Mouse (Mus musculus): ENCODE data around the gene Stat5b. TPM values are rescaled to one million over a fixed set of nuclear protein-coding genes. Genes with fewer than 3 reads are reported as not detected.

Stat5b gene
- polyA plus RNA-seq, 1 experiment = 13.7 TPM

DNA sequence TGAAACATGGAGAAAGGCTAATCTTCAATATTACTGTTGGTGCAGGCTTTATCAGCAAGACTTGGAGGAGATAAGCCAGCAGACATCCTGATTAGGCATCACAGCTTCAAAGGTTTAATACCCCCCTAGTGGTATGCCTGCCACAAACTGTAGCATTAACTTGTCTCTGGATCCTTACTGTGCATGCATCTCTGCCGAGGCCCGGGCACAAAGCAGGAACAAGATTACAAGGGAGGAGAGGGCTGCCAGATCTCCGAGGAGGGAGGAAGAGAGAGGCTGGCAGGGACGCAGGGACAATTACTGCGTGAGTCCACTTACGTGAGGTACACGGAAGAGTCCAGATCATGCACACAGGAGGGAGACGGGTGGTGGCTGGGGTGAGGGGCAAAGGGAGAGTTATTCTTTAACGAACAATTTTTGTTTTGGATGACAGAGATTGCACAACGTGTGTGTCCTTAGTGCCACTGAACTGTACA is 21.8 kb downstream of the Stat5b start:
- no peak for TF ChIP-seq CTCF (IDR thresholded peaks at IDR 0.05; ENCODE audit: borderline replicate concordance, insufficient read depth, low read length)
- no peak for TF ChIP-seq POLR2A (IDR thresholded peaks at IDR 0.05; ENCODE audit: low read depth, low read length)
- H3K4me1 ChIP-seq (ENCODE audit: control insufficient read depth, insufficient read depth, low read length) = peaks cover 3% of the 10 kb centered on the region; the same call in 1 of the 2 replicates
- no peak overlapping the region for H3K27ac ChIP-seq (ENCODE audit: insufficient read depth, low read length)
- no peak overlapping the region for H3K4me3 ChIP-seq (ENCODE audit: insufficient read depth, low read length)

DNA sequence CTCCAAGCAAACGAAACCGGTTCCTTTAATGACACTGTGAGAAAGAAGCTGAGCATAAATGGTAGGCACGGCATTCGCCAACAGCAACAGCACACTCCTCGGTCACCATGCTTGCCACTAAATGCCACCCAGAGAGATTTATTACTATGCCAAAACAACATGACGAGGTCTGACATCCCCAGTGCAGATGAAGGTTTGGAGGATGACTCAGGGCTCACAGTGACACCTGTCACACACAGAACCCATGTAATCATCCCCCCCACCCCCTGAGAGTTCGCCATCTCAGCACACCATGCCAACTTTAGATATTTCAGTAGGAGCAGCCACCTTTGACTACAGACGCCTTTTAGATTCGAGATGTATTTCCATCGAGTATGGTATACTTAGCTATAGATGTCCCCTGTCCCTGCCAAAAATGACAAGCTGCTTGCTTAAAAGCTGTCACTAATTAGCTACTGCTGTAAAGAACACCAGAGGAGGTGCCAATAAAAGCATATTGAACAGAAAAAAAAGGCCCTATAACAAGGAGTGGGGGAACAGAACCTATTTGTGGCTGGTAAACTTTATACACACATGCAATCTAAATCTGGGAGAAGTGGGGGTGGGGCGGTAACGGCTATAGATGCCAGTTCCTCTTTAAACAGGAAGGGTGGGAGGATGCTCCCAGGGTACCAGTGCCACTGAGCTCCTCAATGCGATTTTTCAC is 24.2 kb downstream of the Stat5b start:
- H3K4me1 ChIP-seq (ENCODE audit: control insufficient read depth, insufficient read depth, low read length) = peaks cover 3% of the 10 kb centered on the region; the same call in 1 of the 2 replicates
- no peak overlapping the region for H3K4me3 ChIP-seq (ENCODE audit: insufficient read depth, low read length)
- TF ChIP-seq CTCF (IDR thresholded peaks at IDR 0.05; ENCODE audit: borderline replicate concordance, insufficient read depth, low read length) (no peak), POLR2A (IDR thresholded peaks at IDR 0.05; ENCODE audit: low read depth, low read length) (no peak)
- no peak overlapping the region for H3K27ac ChIP-seq (ENCODE audit: insufficient read depth, low read length)

DNA sequence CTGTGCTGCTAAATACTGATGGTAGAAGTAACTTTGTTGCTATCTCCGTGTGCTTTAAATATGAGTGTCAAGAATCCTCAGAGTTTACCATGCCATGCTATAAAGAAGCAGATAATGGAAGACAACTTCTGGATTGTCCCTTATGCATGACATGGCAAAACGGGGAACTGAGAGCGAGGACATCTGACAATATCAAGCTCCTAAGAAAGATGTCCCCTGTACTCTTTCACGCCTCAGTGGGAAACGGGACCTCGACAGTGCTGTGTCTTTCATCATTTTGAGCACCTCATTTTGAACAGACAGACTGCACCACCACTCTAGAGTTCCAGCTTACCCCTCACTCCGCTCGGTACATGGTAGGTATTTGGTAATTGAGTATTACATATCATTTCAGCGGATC is 25.1 kb downstream of the Stat5b start:
- Histone ChIP-seq H3K4me3 (ENCODE audit: insufficient read depth, low read length) (no peak overlapping the region), H3K4me1 (ENCODE audit: control insufficient read depth, insufficient read depth, low read length) (peaks cover 3% of the 10 kb centered on the region; the same call in 1 of the 2 replicates), H3K27ac (ENCODE audit: insufficient read depth, low read length) (no peak overlapping the region)
- no peak for TF ChIP-seq CTCF (IDR thresholded peaks at IDR 0.05; ENCODE audit: borderline replicate concordance, insufficient read depth, low read length)
- TF ChIP-seq POLR2A (IDR thresholded peaks at IDR 0.05; ENCODE audit: low read depth, low read length) = no peak

DNA sequence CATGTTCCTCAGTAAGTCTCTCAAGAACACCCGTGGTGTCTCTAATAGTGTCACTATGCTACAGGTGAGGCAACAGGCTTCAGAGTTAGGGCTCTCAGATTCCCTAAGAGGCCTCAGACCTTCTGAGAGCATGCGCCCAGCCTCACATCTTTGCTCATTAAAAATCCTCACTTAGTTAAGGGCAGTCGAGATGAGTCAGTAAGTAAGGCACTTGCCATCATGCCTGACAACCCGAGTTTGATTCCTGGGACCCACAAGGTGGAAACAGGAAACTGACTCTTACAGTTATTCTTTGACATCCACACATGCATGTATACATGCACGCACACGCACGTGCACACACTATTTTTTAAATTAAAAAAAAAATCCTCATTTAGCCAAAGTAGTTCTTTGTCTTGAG is 26.0 kb downstream of the Stat5b start:
- TF ChIP-seq POLR2A (IDR thresholded peaks at IDR 0.05; ENCODE audit: low read depth, low read length) (no peak), CTCF (IDR thresholded peaks at IDR 0.05; ENCODE audit: borderline replicate concordance, insufficient read depth, low read length) (no peak)

DNA sequence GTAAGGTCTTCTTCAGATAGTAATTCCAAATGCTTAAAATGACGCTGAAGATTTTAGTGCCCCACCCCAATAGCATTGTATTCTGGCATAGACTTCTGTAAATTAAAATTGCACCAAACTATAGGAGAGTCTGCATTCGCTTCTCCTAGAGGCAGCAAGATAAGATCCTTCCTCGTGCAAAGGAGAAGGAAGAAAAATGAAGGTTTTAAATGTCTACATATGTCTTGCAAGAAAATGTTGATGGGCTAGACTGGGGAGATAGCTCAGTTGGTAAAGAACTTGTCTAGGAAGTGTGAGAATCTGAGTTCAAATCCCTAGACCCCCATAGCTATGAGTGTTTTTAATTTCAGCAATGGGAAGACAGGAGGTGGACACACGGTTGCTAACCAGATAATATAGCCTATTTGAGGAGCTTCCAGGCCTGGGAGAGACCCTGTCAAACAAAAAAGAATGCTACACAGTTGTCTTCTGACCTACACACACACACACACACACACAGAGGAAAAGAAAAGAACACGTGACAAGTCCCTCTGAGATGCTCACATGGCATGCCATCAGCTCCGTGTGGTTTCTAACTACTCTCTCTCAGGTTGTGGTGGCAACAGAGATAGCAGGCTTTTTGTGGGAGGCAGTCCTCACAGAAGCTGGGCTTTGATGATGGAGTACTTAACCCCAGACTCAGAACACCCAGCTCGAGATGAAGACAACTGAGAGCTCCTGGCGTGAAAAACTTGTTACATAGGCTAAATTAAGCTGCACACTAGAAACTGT is 26.8 kb downstream of the Stat5b start:
- TF ChIP-seq CTCF (IDR thresholded peaks at IDR 0.05; ENCODE audit: borderline replicate concordance, insufficient read depth, low read length) (no peak), POLR2A (IDR thresholded peaks at IDR 0.05; ENCODE audit: low read depth, low read length) (no peak)
- H3K4me1 ChIP-seq (ENCODE audit: control insufficient read depth, insufficient read depth, low read length) = peaks cover 3% of the 10 kb centered on the region; the same call in 1 of the 2 replicates
- H3K4me3 ChIP-seq (ENCODE audit: insufficient read depth, low read length) = no peak overlapping the region
- no peak overlapping the region for H3K27ac ChIP-seq (ENCODE audit: insufficient read depth, low read length)

More for the DNA sequence above, 26.0 kb downstream of the Stat5b start:
- no peak overlapping the region for H3K27ac ChIP-seq (ENCODE audit: insufficient read depth, low read length)
- H3K4me3 ChIP-seq (ENCODE audit: insufficient read depth, low read length) = no peak overlapping the region
- H3K4me1 ChIP-seq (ENCODE audit: control insufficient read depth, insufficient read depth, low read length) = peaks cover 3% of the 10 kb centered on the region; the same call in 1 of the 2 replicates

DNA sequence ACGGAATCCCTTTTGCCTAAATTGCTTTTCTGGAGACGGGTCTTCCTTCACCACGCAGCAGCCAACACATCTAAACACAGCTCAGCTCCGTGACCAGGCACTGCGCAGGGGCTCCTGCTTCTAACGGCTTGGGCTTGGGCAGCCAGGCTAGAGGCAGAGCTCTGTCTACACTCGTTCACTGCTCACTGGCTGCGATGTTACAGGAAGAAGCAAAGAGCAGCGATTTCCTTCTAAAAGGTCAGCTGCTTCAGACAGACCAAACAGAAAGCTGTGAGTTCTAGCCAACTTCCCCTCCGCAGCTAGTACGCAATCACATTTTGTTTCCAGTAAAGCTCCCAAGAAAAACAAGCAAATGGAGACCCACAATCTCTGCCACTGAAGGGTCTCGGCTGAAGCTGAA is 28.2 kb downstream of the Stat5b start:
- Histone ChIP-seq H3K27ac (ENCODE audit: insufficient read depth, low read length) (no peak overlapping the region), H3K4me3 (ENCODE audit: insufficient read depth, low read length) (no peak overlapping the region), H3K4me1 (ENCODE audit: control insufficient read depth, insufficient read depth, low read length) (peaks cover 3% of the 10 kb centered on the region; the same call in 1 of the 2 replicates)
- TF ChIP-seq POLR2A (IDR thresholded peaks at IDR 0.05; ENCODE audit: low read depth, low read length) (no peak), CTCF (IDR thresholded peaks at IDR 0.05; ENCODE audit: borderline replicate concordance, insufficient read depth, low read length) (no peak)

DNA sequence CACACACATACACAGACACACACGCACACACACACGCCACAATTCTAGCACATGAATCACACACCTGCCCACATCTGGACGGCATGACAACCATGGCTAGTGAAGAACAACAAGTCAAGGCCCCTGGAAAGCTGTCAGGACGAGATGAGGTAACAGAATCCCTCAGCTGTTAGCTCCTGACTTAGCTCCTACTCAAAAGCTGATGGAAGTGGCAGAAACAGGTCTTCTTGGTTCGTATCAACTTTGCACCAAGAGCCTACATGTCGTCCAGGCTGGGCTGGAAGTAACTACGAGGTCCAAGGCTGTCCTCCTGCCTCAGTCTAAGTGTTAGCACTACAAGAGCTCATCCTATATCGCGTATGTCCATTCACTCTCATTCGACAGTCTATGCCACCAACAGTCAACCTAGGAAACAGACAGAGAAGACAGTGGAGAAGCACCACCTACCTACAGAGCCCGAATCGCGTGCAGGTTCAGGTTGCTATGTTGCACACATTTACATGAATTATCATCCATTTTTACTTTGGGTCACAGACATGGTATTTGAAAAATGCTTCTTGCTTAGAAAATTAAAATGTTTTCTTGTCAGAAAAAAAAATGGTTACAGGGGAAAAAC is 28.8 kb downstream of the Stat5b start:
- H3K4me3 ChIP-seq (ENCODE audit: insufficient read depth, low read length) = no peak overlapping the region
- H3K27ac ChIP-seq (ENCODE audit: insufficient read depth, low read length) = no peak overlapping the region
- TF ChIP-seq CTCF (IDR thresholded peaks at IDR 0.05; ENCODE audit: borderline replicate concordance, insufficient read depth, low read length) (no peak), POLR2A (IDR thresholded peaks at IDR 0.05; ENCODE audit: low read depth, low read length) (no peak)
- peaks cover 3% of the 10 kb centered on the region; the same call in 1 of the 2 replicates for H3K4me1 ChIP-seq (ENCODE audit: control insufficient read depth, insufficient read depth, low read length)

DNA sequence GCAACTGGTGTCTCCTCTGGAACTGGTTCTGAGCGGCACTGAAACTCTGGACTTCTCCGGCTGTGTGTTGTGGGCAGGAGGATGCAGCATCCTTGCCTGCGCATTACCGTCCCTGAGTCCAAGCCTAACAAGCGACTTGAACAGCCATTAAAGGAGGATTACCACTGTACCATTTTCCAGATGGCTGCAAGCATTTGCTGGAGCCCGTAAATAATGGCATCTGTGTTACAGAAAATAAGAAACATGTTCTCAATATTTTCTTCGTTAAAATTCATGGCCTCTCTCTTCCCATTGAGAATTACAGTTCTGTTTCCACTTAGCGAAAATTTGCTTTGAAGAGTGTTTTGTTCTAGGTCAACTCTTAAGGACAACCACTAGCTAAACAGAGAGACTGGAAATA is 30.5 kb downstream of the Stat5b start:
- no peak overlapping the region for H3K4me3 ChIP-seq (ENCODE audit: insufficient read depth, low read length)
- no peak for TF ChIP-seq CTCF (IDR thresholded peaks at IDR 0.05; ENCODE audit: borderline replicate concordance, insufficient read depth, low read length)
- TF ChIP-seq POLR2A (IDR thresholded peaks at IDR 0.05; ENCODE audit: low read depth, low read length) = no peak
- no peak overlapping the region for H3K27ac ChIP-seq (ENCODE audit: insufficient read depth, low read length)
- peaks cover 3% of the 10 kb centered on the region; the same call in 1 of the 2 replicates for H3K4me1 ChIP-seq (ENCODE audit: control insufficient read depth, insufficient read depth, low read length)

DNA sequence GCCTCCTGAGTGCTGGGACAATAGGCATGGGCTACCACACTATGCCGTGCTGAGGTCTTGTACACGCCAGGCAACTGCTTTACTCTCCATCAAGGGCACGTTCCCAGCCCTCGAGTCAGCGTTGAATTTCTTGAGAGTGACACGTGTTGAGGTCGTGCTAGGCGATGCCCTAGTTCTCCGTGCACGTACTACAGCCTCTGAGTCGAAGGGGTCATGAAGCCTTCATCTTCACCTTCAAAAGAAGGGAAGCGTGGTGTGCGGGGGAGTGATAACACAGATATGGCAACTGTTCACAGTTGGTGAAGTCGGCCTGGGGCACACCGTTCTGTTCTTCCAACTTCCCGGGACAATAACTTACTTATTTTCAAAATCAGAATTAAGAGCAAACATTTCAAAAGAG is 30.9 kb downstream of the Stat5b start:
- no peak overlapping the region for H3K27ac ChIP-seq (ENCODE audit: insufficient read depth, low read length)
- TF ChIP-seq CTCF (IDR thresholded peaks at IDR 0.05; ENCODE audit: borderline replicate concordance, insufficient read depth, low read length) = no peak
- TF ChIP-seq POLR2A (IDR thresholded peaks at IDR 0.05; ENCODE audit: low read depth, low read length) = no peak
- H3K4me1 ChIP-seq (ENCODE audit: control insufficient read depth, insufficient read depth, low read length) = peaks cover 3% of the 10 kb centered on the region; the same call in 1 of the 2 replicates
- no peak overlapping the region for H3K4me3 ChIP-seq (ENCODE audit: insufficient read depth, low read length)
